Mouse (Mus musculus) lung, postnatal 4 days (tissue): ENCODE data around the gene Dctn1.

Experiments used
- DNase-seq, 2 experiments: peaks; one replicate each; pipeline ENCODE4 v3.0.0; 2021

Dctn1 gene

GRCm38 (mm10) chr6:83172240-83172920, 6.7 kb downstream of the Dctn1 start:
- no peak for DNase-seq

- no peak for DNase-seq
Measured at GRCm38 (mm10) chr6:83175996-83176395, 10.3 kb downstream of the Dctn1 start.

DNA sequence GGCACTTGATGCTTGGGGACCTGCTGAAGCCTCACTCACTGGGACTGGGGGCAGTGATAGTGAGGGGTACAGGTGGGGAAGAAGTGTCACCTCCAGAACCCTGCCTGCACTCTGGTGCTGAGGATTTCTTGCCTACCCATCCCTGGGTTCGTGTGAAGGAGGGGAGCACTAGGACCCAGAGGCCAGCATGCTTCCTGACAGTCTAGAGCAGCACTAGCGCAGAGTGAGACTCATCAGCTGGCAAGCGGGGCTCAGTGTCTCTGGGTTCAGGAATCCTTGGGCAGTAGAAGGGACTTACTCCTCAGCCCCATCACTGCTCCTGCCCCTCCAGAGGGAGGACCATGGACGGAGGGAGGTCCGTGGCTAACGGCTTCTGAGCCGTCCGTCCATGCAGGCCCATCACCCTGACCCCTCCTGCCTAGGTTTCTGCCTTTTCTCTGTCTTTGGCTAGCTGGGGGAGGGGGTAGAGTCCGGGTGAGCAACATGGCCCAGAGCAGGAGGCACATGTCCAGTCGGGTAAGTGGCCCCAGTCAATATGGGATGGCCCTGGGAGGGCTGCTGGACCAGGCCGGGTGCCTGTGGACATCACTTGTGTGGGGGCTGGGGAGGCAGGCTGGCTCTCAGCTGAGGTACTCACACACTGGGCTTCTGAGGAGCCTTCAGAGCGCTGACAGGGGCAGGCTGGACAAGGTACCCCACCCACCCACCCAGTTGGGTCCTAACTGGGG, 13.8 kb downstream of the Dctn1 start:
- no peak for DNase-seq

DNA sequence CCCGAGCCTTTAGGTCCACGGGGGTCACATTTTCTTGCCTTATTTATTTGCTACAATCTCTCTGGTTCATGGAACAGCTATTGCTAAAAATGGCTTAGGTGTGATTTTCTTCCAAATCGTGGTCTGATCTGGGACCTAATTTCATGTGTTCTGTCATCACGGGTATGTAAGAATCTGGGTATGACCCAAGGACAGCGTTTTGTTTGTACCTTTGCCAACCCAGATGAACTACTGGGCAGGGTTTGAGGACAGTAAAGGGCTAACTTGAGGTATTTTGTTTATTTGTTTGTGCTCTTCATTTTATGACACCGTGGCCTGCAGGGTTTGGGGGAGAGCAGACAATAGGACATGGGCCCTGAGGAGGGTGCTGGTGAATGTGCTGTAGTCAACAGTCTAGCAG, 14.9 kb downstream of the Dctn1 start:
- DNase-seq: no peak

DNA sequence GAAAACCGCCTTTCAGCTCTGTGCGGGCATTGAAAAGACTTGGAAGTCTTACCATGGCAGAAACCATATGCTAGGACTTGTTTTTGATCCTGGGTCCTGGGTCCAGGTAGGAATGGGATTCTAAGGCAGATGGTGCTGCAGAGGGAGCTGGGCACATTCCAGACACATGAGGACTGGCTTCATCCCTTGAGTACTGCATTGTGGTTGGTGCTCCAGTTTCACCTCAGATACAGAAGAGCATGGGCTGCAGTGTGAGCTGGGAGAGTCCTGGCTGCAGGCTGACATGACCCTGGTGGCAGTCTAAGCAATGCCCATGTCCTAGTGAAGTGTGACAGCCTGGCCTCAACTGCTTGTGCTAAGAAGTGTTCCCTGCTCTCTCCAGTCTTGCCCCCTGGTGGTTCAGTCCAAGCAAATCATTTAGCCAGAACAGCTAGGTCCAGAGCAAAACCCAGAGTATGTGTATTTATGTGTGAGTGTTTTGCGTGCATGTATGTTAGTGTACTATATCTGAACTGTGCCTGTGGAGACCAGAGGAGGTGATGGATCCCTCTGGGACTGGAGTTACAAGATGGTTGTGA, 19.2 kb downstream of the Dctn1 start:
- peak in 1 of 2 experiments; percentile 23 for DNase-seq

DNA sequence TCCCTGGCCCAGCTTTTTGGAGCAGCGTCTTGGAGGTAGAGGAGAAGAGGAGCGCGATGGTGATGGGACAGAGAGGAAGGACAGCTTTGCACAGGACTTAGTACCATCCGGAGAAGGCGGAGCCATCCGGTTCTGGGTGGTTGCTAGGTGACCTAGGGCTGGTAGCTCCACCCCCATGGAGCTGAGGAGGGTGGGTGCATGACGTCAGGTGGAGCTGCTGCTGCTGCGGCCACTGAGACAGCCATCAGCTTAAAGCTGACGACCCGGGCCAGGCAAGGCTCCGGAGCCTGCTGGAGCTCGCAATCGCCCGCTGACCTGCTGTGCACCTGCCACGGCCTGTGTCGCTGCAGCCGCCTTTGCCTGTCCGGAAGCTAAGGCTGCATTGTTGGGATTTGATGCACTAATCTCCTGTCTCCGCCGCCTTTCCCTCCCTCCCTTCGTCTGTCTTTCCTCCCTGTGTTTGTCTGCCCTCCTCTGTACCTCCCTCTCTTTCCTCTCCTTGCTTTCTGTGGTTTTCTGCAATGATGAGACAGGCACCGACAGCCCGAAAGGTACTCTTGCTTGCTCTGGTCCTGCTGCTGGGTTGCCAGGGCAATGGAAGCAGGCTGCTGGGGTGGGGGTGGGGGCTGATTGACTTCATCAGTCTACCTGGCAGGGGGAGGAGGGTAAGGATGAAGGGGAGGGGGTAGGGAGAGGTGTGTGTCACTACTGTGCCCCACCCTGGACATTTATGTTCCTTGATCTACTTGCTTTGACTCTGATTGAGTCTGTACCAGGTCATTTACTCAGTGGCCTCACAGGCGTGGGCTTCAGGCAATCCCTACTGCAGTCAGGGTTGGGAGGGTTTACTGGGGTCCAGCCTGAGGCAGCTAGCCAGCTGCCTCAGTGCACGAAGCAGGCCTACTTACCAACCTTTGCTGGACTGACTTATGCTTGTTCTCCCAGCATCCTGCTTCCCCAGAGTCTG, 20.5 kb downstream of the Dctn1 start:
- peak; percentile 61 to 66 for DNase-seq

GRCm38 (mm10) chr6:83186946-83187345, 21.2 kb downstream of the Dctn1 start:
- no peak for DNase-seq

GRCm38 (mm10) chr6:83193571-83193970, 27.9 kb downstream of the Dctn1 start:
- no peak for DNase-seq

GRCm38 (mm10) chr6:83197345-83198004, 31.8 kb downstream of the Dctn1 start:
- peak; percentile 63 to 67 for DNase-seq

DNA sequence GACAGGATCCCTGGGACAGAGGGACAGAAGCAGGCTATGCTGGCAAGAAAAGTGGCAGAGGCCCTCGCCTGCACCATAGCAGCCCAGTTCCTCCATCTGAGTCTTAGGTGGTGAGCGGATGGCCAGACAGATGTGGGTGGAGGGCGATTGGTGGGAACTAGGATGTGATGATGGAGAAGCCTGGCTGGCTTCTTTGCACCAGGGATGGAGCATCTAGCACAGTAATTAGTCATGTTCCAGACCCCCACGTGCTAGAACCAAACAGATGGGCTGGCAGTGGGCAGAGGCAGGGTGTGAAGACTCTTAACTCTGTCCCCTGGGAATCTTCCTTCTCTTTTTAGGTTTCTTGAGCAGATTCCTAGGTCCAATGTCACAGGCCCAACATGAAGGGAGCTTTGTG, 37.6 kb downstream of the Dctn1 start:
- no peak for DNase-seq

DNA sequence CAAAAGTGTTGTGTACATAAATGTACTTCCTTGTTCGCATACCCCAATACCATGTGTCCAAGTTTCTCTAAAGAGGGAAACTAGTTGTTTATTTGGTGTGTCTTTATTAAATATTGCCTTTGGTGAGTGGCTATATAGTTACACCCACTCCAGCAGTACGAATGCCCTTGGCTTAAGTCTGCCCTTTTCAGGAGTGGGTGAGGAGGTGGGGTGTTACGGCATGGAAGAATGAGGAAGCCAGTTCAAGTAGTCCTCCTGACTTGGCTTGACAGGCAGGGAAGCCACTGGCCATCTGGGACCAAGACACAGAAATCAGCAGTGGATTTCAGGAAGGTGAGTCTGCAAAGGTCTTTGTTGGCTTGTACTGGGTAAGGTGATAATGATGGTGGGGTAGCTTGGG, 40.1 kb downstream of the Dctn1 start:
- DNase-seq: no peak

DNA sequence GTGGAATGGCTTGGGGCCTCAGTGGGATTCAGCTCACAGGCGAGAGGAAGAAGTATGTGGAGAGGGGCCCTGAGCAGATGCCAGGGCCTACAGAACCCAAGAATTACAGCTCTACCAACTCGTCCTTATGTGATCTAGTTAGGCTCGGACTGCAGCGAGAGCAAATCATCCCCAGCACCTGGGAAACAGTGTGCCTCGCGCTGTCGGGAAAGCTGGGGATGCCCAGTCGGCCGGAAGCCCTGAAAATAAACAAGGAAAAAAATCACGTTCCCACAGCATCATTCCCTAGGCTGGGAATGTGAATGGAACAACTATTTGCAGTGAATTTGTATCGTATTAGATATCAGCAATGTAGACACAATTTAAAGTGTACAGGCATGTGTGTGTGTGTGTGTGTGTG, 40.6 kb downstream of the Dctn1 start:
- peak; percentile 39 to 75 for DNase-seq

DNA sequence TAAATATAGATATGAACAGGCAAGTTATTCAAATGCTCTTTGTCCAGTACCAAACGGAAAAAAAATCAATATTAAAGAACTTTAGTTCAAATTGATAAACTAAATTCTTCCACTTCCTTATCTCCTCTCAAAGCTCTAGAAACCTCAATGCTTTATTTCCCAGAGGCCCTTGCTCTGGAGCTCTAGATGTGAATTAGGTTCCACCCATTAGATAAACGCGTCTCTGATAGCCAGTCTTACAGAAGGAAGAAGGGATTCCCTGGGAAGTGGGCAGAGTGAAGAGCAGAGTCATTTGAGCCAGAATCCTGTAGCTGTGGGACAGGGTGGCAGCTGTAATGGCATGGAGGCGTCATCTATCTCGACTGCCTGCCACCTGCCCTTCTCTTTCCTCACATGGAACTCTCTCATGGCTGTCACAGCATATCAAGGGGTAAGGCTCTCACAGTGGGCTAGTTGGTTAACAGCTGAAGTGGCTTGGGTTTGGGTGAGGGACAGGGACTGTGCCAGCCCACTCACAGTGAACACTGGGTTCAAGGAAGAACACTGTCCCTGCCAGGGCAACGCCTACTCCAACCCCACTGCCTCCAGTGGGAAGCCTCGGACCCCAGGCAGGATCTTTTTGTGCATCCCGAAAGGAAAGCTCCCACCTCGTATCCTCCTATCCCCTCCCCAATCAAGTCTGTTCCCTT, 41.8 kb downstream of the Dctn1 start:
- DNase-seq: no peak

DNA sequence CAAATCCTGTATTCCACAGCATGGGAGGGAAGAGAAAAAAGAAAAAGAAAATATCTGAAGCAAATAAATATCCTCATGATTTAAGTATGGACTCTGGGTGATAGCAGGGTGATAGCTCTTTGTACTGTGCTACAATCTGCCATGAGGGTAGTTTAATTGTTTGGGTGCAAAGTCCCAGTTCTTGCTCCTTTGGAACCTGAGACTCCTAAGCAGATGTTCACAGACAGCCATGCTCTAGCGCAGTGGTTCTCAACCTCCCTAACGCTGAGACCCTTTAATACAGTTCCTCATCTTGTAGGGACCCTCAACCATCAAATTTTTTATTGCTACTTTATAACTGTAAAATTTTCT, 42.3 kb downstream of the Dctn1 start:
- no peak for DNase-seq

GRCm38 (mm10) chr6:83210495-83210894, 44.8 kb downstream of the Dctn1 start:
- no peak for DNase-seq

DNA sequence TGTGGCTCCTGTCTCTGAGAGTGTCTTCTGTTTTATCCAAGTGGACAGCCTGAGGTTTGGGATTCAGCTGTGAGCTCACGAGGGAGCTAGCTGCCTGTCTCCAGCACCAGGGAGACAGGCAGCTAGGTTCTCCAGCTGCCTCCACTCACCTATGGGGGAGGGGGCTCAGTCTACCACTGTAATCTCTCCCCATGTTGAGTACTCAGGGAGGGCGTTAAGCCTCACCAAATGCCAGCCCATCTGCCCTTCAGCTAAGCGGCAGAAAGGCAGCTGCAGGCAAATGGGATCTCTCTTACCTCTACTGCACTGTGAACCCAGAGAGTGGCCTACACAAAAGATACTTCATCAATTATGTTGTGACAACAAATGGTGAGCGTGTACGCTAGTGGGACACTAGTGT, 45.8 kb downstream of the Dctn1 start:
- no peak for DNase-seq

DNA sequence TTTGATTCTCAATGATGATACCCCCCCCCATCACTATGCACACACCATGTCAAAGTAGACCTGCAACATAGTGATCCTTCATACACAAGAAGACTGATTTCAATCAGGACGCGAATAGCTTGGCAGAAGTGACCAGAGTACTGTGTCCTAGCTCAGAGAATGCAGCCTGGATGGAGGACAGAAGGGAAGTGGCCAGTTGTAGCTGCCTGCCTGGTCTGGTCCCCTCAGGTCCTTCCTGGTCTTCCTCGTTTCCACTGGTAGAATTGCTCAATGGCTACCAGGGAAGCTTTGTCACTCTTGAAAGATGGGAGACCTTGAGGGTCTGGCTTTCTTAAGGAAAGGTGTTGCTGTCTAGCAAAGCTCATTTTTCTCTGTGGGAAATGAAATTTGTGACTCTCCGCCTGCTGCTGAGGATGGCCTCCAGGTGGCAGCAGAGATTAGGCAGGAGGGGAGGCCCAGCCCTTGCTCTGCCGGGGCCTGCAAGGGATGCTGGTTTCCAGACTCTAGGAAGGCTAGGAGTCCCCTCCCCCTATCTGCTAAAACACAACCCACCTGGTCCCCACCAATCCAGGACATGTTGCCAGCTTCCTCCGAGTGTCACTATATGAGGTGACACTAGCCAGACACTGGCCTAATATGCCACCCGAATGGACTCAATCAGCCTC, 49.4 kb downstream of the Dctn1 start:
- peak; percentile 66 to 78 for DNase-seq

GRCm38 (mm10) chr6:83219814-83220213, 54.1 kb downstream of the Dctn1 start, which contains the start of gene Slc4a5:
Gene Slc4a5 (plus strand): TSS chr6:83219828.
- no peak for DNase-seq

- DNase-seq: no peak
Measured at GRCm38 (mm10) chr6:83231486-83231885, 65.8 kb downstream of the Dctn1 start.

DNA sequence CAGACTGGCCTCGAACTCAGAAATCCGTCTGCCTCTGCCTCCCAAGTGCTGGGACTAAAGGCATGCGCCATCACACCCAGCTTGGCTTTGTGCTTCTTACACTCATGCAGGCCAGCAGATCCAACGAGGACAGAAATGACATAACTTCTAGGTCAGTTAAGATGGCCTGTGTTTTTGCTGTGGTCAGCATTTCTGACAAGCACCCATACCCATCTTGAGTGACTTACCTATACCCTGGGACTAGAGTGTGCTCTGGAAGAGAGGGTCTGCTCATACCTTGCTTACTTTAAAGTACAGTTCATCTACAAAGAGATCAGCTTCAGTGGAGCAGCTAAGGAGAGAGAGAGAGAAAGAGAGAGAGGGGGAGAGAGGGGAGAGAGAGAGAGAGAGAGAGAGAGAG, 67.6 kb downstream of the Dctn1 start:
- no peak for DNase-seq

- DNase-seq: peak in 1 of 2 experiments; percentile 11
Measured at GRCm38 (mm10) chr6:83234280-83234741, 68.6 kb downstream of the Dctn1 start.
